Mouse (Mus musculus): ENCODE measurements around the gene Mapk6. TPM values are rescaled to one million over a fixed set of nuclear protein-coding genes. Genes with fewer than 3 reads are reported as not detected.
"Not testable (repeated sequence)": the region's sequence is repeated elsewhere in the genome, so short reads cannot be mapped to it uniquely, and the experiment has no call there.

The Mapk6 gene
- polyA plus RNA-seq, 1 experiment from 2014 or later, result 142 TPM

- 83% methylated on average over 9 of the region's 9 CpGs for WGBS
- Histone ChIP-seq H3K36me3 (ENCODE audit: control insufficient read depth, insufficient read depth, low read length) (no peaks in the 10 kb centered on the region), H3K4me2 (ENCODE audit: low read length) (no peak overlapping the region), H3K27ac (ENCODE audit: low read depth, low read length) (no peak overlapping the region), H3K9ac (ENCODE audit: low read depth, low read length) (no peak overlapping the region), H3K4me3 (ENCODE audit: low read length) (no peak overlapping the region), H3K9me3 (ENCODE audit: control insufficient read depth, low read length) (no peaks in the 10 kb centered on the region), H3K27me3 (replicated peaks; ENCODE audit: control insufficient read depth, insufficient read depth, low read length) (no peaks in the 10 kb centered on the region), H3K4me1 (ENCODE audit: control insufficient read depth, insufficient read depth, low read depth, low read length) (no peaks in the 10 kb centered on the region)
- no peak for ATAC-seq
These were observed 34.2 kb downstream of the Mapk6 start for GRCm38 (mm10) chr9:75375606-75376005.

GRCm38 (mm10) chr9:75368779-75369178 lies 41.0 kb downstream of the Mapk6 start:
- no peaks in the 10 kb centered on the region for H3K27me3 ChIP-seq (replicated peaks; ENCODE audit: control insufficient read depth, insufficient read depth, low read length)
- no peaks in the 10 kb centered on the region; the same call in 1 of the 2 replicates for H3K9me3 ChIP-seq (ENCODE audit: control insufficient read depth, low read length)
- H3K4me2 ChIP-seq (ENCODE audit: low read length), result no peak overlapping the region
- no peak overlapping the region for H3K9ac ChIP-seq (ENCODE audit: low read depth, low read length)
- ATAC-seq, result no peak
- WGBS, result 79% methylated on average over 3 of the region's 3 CpGs
- no peak overlapping the region for H3K27ac ChIP-seq (ENCODE audit: low read depth, low read length)
- no peak overlapping the region for H3K4me3 ChIP-seq (ENCODE audit: low read length)
- no peaks in the 10 kb centered on the region for H3K4me1 ChIP-seq (ENCODE audit: control insufficient read depth, insufficient read depth, low read depth, low read length)
- no peaks in the 10 kb centered on the region for H3K36me3 ChIP-seq (ENCODE audit: control insufficient read depth, insufficient read depth, low read length)

- Histone ChIP-seq H3K36me3 (ENCODE audit: control insufficient read depth, insufficient read depth, low read length) (no peaks in the 10 kb centered on the region), H3K4me1 (ENCODE audit: control insufficient read depth, insufficient read depth, low read depth, low read length) (no peaks in the 10 kb centered on the region), H3K4me3 (ENCODE audit: low read length) (no peak overlapping the region), H3K27me3 (replicated peaks; ENCODE audit: control insufficient read depth, insufficient read depth, low read length) (no peaks in the 10 kb centered on the region), H3K9ac (ENCODE audit: low read depth, low read length) (no peak overlapping the region), H3K27ac (ENCODE audit: low read depth, low read length) (no peak overlapping the region), H3K9me3 (ENCODE audit: control insufficient read depth, low read length) (no peaks in the 10 kb centered on the region; the same call in 1 of the 2 replicates), H3K4me2 (ENCODE audit: low read length) (no peak overlapping the region)
- WGBS, result 72% methylated on average over 5 of the region's 5 CpGs
- 0 out of 2 replicates have a peak, but pooled peaks have one; percentile 37 for ATAC-seq
These were observed 43.6 kb downstream of the Mapk6 start for GRCm38 (mm10) chr9:75366191-75366590.

GRCm38 (mm10) chr9:75365195-75365594 lies 44.6 kb downstream of the Mapk6 start:
- 81% methylated on average over 4 of the region's 4 CpGs for WGBS
- no peak overlapping the region for H3K9ac ChIP-seq (ENCODE audit: low read depth, low read length)
- no peaks in the 10 kb centered on the region for H3K4me1 ChIP-seq (ENCODE audit: control insufficient read depth, insufficient read depth, low read depth, low read length)
- ATAC-seq, result no peak
- no peaks in the 10 kb centered on the region for H3K27me3 ChIP-seq (replicated peaks; ENCODE audit: control insufficient read depth, insufficient read depth, low read length)
- no peaks in the 10 kb centered on the region for H3K9me3 ChIP-seq (ENCODE audit: control insufficient read depth, low read length)
- no peak overlapping the region for H3K27ac ChIP-seq (ENCODE audit: low read depth, low read length)
- H3K36me3 ChIP-seq (ENCODE audit: control insufficient read depth, insufficient read depth, low read length), result no peaks in the 10 kb centered on the region
- H3K4me2 ChIP-seq (ENCODE audit: low read length), result no peak overlapping the region
- no peak overlapping the region for H3K4me3 ChIP-seq (ENCODE audit: low read length)

- not testable (repeated sequence) for H3K4me1 ChIP-seq (ENCODE audit: control insufficient read depth, insufficient read depth, low read depth, low read length); H3K4me2 ChIP-seq (ENCODE audit: low read length); H3K9ac ChIP-seq (ENCODE audit: low read depth, low read length); H3K27ac ChIP-seq (ENCODE audit: low read depth, low read length); H3K4me3 ChIP-seq (ENCODE audit: low read length); ATAC-seq; H3K27me3 ChIP-seq (replicated peaks; ENCODE audit: control insufficient read depth, insufficient read depth, low read length); H3K36me3 ChIP-seq (ENCODE audit: control insufficient read depth, insufficient read depth, low read length); H3K9me3 ChIP-seq (ENCODE audit: control insufficient read depth, low read length)
- WGBS, result 70% methylated on average over 7 of the region's 7 CpGs
These were observed 46.1 kb downstream of the Mapk6 start for GRCm38 (mm10) chr9:75363702-75364101.

- H3K4me2 ChIP-seq (ENCODE audit: low read length), result no peak overlapping the region
- WGBS, result 78% methylated on average over 5 of the region's 5 CpGs
- no peak overlapping the region for H3K4me3 ChIP-seq (ENCODE audit: low read length)
- no peaks in the 10 kb centered on the region for H3K36me3 ChIP-seq (ENCODE audit: control insufficient read depth, insufficient read depth, low read length)
- H3K9ac ChIP-seq (ENCODE audit: low read depth, low read length), result no peak overlapping the region
- H3K9me3 ChIP-seq (ENCODE audit: control insufficient read depth, low read length), result no peaks in the 10 kb centered on the region
- no peaks in the 10 kb centered on the region for H3K27me3 ChIP-seq (replicated peaks; ENCODE audit: control insufficient read depth, insufficient read depth, low read length)
- no peaks in the 10 kb centered on the region for H3K4me1 ChIP-seq (ENCODE audit: control insufficient read depth, insufficient read depth, low read depth, low read length)
- no peak overlapping the region for H3K27ac ChIP-seq (ENCODE audit: low read depth, low read length)
- no peak for ATAC-seq
These were observed 46.8 kb downstream of the Mapk6 start for GRCm38 (mm10) chr9:75363001-75363400.

GRCm38 (mm10) chr9:75362201-75362600 lies 47.6 kb downstream of the Mapk6 start:
- no peak for ATAC-seq
- 88% methylated on average over 4 of the region's 4 CpGs for WGBS
- Histone ChIP-seq H3K9ac (ENCODE audit: low read depth, low read length) (no peak overlapping the region), H3K9me3 (ENCODE audit: control insufficient read depth, low read length) (no peaks in the 10 kb centered on the region), H3K4me2 (ENCODE audit: low read length) (no peak overlapping the region), H3K4me3 (ENCODE audit: low read length) (no peak overlapping the region), H3K36me3 (ENCODE audit: control insufficient read depth, insufficient read depth, low read length) (no peaks in the 10 kb centered on the region), H3K27me3 (replicated peaks; ENCODE audit: control insufficient read depth, insufficient read depth, low read length) (no peaks in the 10 kb centered on the region), H3K4me1 (ENCODE audit: control insufficient read depth, insufficient read depth, low read depth, low read length) (no peaks in the 10 kb centered on the region), H3K27ac (ENCODE audit: low read depth, low read length) (no peak overlapping the region)

- Histone ChIP-seq H3K4me2 (ENCODE audit: low read length) (no peak overlapping the region), H3K4me3 (ENCODE audit: low read length) (no peak overlapping the region), H3K9me3 (ENCODE audit: control insufficient read depth, low read length) (no peaks in the 10 kb centered on the region), H3K27me3 (replicated peaks; ENCODE audit: control insufficient read depth, insufficient read depth, low read length) (no peaks in the 10 kb centered on the region), H3K4me1 (ENCODE audit: control insufficient read depth, insufficient read depth, low read depth, low read length) (no peaks in the 10 kb centered on the region), H3K27ac (ENCODE audit: low read depth, low read length) (no peak overlapping the region), H3K9ac (ENCODE audit: low read depth, low read length) (no peak overlapping the region), H3K36me3 (ENCODE audit: control insufficient read depth, insufficient read depth, low read length) (no peaks in the 10 kb centered on the region)
- WGBS, result 36% methylated on average over 5 of the region's 5 CpGs
- 0 out of 2 replicates have a peak, but pooled peaks have one; percentile 56 for ATAC-seq
These were observed 48.1 kb downstream of the Mapk6 start for GRCm38 (mm10) chr9:75361699-75362098.

- Histone ChIP-seq H3K9ac (ENCODE audit: low read depth, low read length) (no peak overlapping the region), H3K4me2 (ENCODE audit: low read length) (no peak overlapping the region), H3K36me3 (ENCODE audit: control insufficient read depth, insufficient read depth, low read length) (no peaks in the 10 kb centered on the region), H3K4me1 (ENCODE audit: control insufficient read depth, insufficient read depth, low read depth, low read length) (no peaks in the 10 kb centered on the region), H3K27me3 (replicated peaks; ENCODE audit: control insufficient read depth, insufficient read depth, low read length) (no peaks in the 10 kb centered on the region), H3K27ac (ENCODE audit: low read depth, low read length) (no peak overlapping the region), H3K4me3 (ENCODE audit: low read length) (no peak overlapping the region), H3K9me3 (ENCODE audit: control insufficient read depth, low read length) (no peaks in the 10 kb centered on the region)
- WGBS, result 84% methylated on average over 9 of the region's 9 CpGs
- ATAC-seq, result no peak
These were observed 52.6 kb downstream of the Mapk6 start for GRCm38 (mm10) chr9:75357087-75357654.

GRCm38 (mm10) chr9:75355783-75356182 lies 54.0 kb downstream of the Mapk6 start:
- H3K4me2 ChIP-seq (ENCODE audit: low read length), result no peak overlapping the region
- no peaks in the 10 kb centered on the region for H3K27me3 ChIP-seq (replicated peaks; ENCODE audit: control insufficient read depth, insufficient read depth, low read length)
- no peak overlapping the region for H3K4me3 ChIP-seq (ENCODE audit: low read length)
- no peak for ATAC-seq
- WGBS, result 92% methylated on average over 4 of the region's 4 CpGs
- H3K27ac ChIP-seq (ENCODE audit: low read depth, low read length), result no peak overlapping the region
- no peak overlapping the region for H3K9ac ChIP-seq (ENCODE audit: low read depth, low read length)
- H3K36me3 ChIP-seq (ENCODE audit: control insufficient read depth, insufficient read depth, low read length), result no peaks in the 10 kb centered on the region
- no peaks in the 10 kb centered on the region for H3K9me3 ChIP-seq (ENCODE audit: control insufficient read depth, low read length)
- no peaks in the 10 kb centered on the region for H3K4me1 ChIP-seq (ENCODE audit: control insufficient read depth, insufficient read depth, low read depth, low read length)
